Mouse (Mus musculus) E14TG2a.4 (cell line): ENCODE results near the gene Suv39h1.

Experiments used
- CTCF ChIP-seq: conservative IDR thresholded peaks from 2 replicates; pipeline ENCODE4 v1.5.1; 2014; ENCODE audit warnings: low read length
- POU5F1 ChIP-seq: IDR thresholded peaks from 2 replicates; pipeline ENCODE4 v1.6.1; 2014; ENCODE audit warnings: low read length, borderline replicate concordance

- TF ChIP-seq CTCF: no peak
- no peak for TF ChIP-seq POU5F1
These were observed 47.7 kb downstream of the Suv39h1 start for GRCm38 (mm10) chrX:8026811-8027210.
